Mouse (Mus musculus) intestine, postnatal 0 days (tissue): ENCODE results near the gene Aplp1. TPM values are rescaled to one million over a fixed set of nuclear protein-coding genes. Genes with fewer than 3 reads are reported as not detected.

Experiments
- ATAC-seq: fragments of 200-750 bp; cut with Nextera tagmentation; 2 replicates; pipeline ENCODE4 v1.8.0; 2017; ENCODE audit warnings: mild to moderate bottlenecking, moderate TSS enrichment, moderate library complexity
- H3K27ac ChIP-seq: fragments of 300-500 bp; sonication (generic); 2 replicates; pipeline ENCODE4 v1.5.1; 2014; ENCODE audit warnings: mild to moderate bottlenecking, low read depth, low read length, moderate library complexity
- H3K27me3 ChIP-seq: fragments of 300-500 bp; sonication (generic); replicated peaks from 2 replicates; pipeline ENCODE4 v1.6.1; 2014; ENCODE audit warnings: low read length, mixed read lengths; ENCODE audit not compliant: control insufficient read depth, insufficient read depth
- H3K36me3 ChIP-seq: fragments of 300-500 bp; sonication (generic); 2 replicates; pipeline ENCODE4 v1.6.1; 2014; ENCODE audit warnings: mild to moderate bottlenecking, moderate library complexity; ENCODE audit not compliant: control insufficient read depth, insufficient read depth
- H3K4me1 ChIP-seq: fragments of 300-500 bp; sonication (generic); replicated peaks from 2 replicates; pipeline ENCODE4 v1.6.1; 2014; ENCODE audit warnings: antibody characterized with exemption, low read length, mixed read lengths; ENCODE audit not compliant: control insufficient read depth, insufficient read depth
- H3K4me2 ChIP-seq: fragments of 300-500 bp; sonication (generic); replicated peaks from 2 replicates; pipeline ENCODE4 v1.6.1; 2014; ENCODE audit warnings: low read depth, mild to moderate bottlenecking, moderate library complexity
- H3K4me3 ChIP-seq: fragments of 300-500 bp; sonication (generic); 2 replicates; pipeline ENCODE4 v1.5.1; 2014; ENCODE audit warnings: low read depth, low read length
- H3K9ac ChIP-seq: fragments of 300-500 bp; sonication (generic); 2 replicates; pipeline ENCODE4 v1.6.1; 2014; ENCODE audit warnings: mild to moderate bottlenecking, low read depth, low read length
- H3K9me3 ChIP-seq: fragments of 300-500 bp; sonication (generic); 2 replicates; pipeline ENCODE4 v1.6.1; 2016; ENCODE audit warnings: mixed run types; ENCODE audit not compliant: control insufficient read depth
- CTCF ChIP-seq: sonication (generic); IDR thresholded peaks from 2 replicates; pipeline ENCODE4 v1.5.1; 2016; ENCODE audit warnings: low read depth, mild to moderate bottlenecking, control low read depth, antibody characterized with exemption, moderate library complexity
- WGBS: fragments of 180-500 bp; shearing (Covaris S2); extraction: QIAGEN DNeasy Blood & Tissue Kit; methylation state at CpG from one replicate; pipeline ENCODE4 v1.1.7; 2014; 5-methylcytosine and 5-hydroxymethylcytosine counted together
- polyA plus RNA-seq: library from polyadenylated mRNA; unstranded; fragments of >200 nt; fragmentation: Nextera tagmentation; extraction: Ambion mirVana; gene quantifications from 2 replicates; pipeline ENCODE4 v1.2.1, GENCODE M21; 2015

Aplp1 gene
- polyA plus RNA-seq, 1 experiment from 2014 or later, result 30.1 TPM

DNA sequence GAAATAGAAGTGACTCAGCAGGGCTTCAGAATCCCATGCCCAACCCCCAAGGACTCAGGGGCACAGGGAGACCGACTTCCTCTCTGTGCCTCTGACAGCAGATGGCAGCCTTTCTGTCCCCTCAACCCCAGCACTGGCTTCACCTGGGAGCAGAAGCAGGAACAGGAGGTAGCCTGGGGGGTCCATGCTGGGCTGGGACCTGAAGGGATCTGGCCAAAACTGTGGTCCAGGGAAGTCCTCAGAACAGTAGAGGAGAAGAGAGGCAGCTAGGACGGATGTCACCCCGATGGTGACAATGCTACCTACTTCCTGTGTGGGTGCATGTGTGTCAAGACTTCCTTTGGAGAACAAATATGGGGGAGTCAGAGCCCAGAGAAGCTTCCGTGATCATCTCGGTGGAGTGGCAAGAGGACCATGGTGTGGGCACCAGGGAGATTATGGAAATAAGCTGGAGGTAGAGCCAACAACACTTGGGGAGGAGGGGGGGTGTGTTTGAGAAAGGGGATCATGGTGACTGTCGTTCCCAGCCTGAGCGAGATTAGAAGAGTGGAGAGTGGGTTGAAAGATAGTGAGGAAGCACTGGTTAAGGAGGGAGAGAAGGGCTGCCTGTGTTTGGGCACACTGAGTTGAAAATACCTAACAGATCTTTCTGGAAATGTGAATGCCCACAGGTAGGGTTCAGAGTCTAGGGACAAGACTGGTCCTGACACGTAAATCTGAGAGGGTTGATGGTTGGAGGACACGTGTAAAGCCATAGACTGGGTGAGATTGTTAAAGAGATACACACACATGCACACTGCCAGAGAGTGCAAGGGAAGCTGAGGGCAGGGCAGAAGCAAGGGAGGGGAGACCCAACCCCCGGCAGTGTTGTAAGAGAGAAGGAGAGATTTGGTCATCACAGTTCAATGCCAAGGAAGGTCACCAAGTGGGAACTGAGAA, 25.5 kb downstream of the Aplp1 start, which contains the start of gene Hcst:
Gene Hcst, minus strand, starts transcription at position 294 of the 939 bp plus-strand sequence.
- Histone ChIP-seq H3K27me3 (no peaks in the 10 kb centered on the region), H3K9ac (no peak within 1 kb of the TSS), H3K9me3 (no peaks in the 10 kb centered on the region), H3K4me3 (no peak within 1 kb of the TSS), H3K36me3 (peaks cover 6% of the 10 kb centered on the region; the same call in 1 of the 2 replicates), H3K4me2 (no peak within 1 kb of the TSS), H3K4me1 (peaks cover 5% of the 10 kb centered on the region; the same call in 1 of the 2 replicates), H3K27ac (no peak within 1 kb of the TSS)
- TF ChIP-seq CTCF, result 0 out of 2 replicates have a peak, but pooled peaks have one; percentile 8
- no peak for ATAC-seq
- WGBS, result 60% methylated on average over 10 of the region's 10 CpGs

DNA sequence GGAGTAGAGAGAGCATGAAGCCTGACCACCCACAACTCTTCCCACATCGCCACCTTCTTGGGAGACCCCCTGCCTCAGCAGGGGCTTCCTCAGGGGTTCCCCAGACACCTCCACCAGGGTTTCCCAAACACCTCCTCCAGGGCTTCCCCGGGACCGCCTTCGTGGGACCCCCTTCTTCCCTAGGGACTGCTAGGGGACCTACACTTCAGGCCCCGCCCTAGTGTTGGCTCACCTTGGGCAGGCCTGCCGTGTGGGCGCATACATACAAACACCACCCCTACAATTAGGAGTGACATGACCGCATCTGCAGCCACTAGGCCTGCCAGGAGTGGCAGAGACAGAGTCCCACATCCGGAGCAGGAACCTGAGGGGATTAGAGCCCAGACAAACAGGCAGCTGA, 27.5 kb downstream of the Aplp1 start:
- Histone ChIP-seq H3K4me2 (no peak overlapping the region), H3K36me3 (no peaks in the 10 kb centered on the region), H3K9me3 (no peaks in the 10 kb centered on the region), H3K27me3 (no peaks in the 10 kb centered on the region), H3K9ac (no peak overlapping the region), H3K4me1 (peaks cover 3% of the 10 kb centered on the region; the same call in 1 of the 2 replicates), H3K27ac (no peak overlapping the region), H3K4me3 (no peak overlapping the region)
- no peak for ATAC-seq
- TF ChIP-seq CTCF, result no peak
- WGBS, result 66% methylated on average over 9 of the region's 9 CpGs

DNA sequence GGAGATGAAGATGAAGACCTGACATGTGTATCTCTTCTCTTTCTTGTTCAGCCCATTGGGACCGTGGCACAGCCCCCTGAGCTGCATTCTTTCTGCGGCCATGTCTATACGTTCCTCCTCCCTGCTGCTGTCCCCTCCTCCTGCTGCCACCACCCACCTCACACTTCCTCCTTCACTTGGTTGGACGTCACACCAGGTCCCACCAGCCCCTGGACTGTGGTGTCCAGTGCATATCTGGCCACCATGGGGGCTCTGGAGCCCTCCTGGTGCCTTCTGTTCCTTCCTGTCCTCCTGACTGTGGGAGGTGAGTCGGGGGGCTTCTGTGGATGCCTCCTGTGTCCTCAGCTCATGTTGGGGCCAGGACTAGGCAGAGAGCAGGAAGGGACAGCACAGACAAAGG, 31.7 kb downstream of the Aplp1 start, which contains the start of gene Tyrobp:
Gene Tyrobp, plus strand, starts transcription at position 165 of the 400 bp plus-strand sequence.
- ATAC-seq, result no peak
- TF ChIP-seq CTCF, result no peak
- WGBS, result 58% methylated on average over 5 of the region's 5 CpGs
- Histone ChIP-seq H3K4me3 (no peak within 1 kb of the TSS), H3K9me3 (no peaks in the 10 kb centered on the region), H3K4me2 (no peak within 1 kb of the TSS), H3K27ac (no peak within 1 kb of the TSS), H3K36me3 (no peaks in the 10 kb centered on the region), H3K4me1 (no peaks in the 10 kb centered on the region), H3K27me3 (no peaks in the 10 kb centered on the region), H3K9ac (no peak within 1 kb of the TSS)

DNA sequence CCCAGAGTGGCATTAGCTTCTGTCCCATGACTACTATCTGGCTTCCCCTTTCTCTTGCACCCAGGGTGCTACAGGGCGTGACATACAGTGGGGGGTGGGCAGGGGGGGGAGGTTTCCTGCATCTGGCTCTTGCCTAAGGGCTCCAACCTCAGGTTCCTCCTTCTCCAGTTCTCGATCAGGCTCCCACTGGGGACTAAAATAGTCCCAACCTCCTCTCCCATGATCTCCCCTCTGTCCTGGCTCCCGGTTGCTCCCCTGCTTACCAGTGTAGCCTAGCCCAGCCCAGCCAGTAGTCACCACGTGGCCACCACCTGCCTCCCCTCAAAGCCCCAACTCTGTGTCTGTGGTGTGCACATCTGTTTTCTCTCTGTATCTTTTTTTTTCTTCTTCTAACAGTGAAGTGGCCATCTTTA, 32.6 kb downstream of the Aplp1 start:
- Histone ChIP-seq H3K4me3 (no peak overlapping the region), H3K4me2 (no peak overlapping the region), H3K36me3 (no peaks in the 10 kb centered on the region), H3K4me1 (no peaks in the 10 kb centered on the region), H3K27ac (no peak overlapping the region), H3K9ac (no peak overlapping the region), H3K27me3 (no peaks in the 10 kb centered on the region), H3K9me3 (no peaks in the 10 kb centered on the region)
- ATAC-seq, result no peak
- no peak for TF ChIP-seq CTCF
- WGBS, result 58% methylated on average over 4 of the region's 4 CpGs

DNA sequence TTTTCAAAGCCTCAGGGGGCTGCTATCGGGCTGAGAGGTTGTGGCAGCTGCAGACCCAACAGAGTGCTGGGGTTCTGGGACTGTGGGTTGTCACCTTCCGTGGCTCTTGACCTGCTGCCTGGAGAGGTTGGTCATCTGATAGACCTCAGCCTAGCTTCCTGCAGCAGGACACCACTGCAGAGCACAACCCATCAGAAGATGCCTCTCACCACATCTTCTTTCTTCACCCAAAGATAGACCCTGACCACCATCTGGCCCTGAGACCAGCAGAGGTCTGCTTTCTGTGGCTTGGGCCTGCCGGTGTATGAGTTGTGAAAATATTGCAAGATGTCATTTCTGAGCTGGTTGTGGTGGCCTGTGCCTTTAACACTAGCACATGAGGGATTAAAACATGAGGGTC, 34.3 kb downstream of the Aplp1 start:
- 83% methylated on average over 3 of the region's 3 CpGs for WGBS
- H3K27me3 ChIP-seq, result no peaks in the 10 kb centered on the region

DNA sequence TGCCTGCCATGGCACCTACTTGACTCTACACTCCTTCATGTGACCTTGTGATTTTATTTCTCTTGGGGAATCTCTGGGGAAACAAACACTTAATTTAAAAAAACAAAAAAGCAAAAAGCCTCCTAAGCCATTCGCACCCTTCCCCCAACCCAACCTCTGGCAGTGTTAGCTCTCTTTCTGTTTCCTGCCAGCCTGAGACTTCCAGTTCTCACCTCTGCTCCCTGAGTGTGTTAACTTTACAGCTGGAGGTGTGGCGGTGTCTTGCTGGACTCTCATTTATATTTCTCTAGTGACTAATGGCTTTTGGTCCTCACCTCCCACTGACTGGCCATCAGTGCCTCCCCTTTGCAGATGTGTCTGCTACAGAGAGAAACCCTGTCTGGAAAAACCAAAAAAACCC, 35.5 kb downstream of the Aplp1 start:
- Histone ChIP-seq H3K4me1 (no peaks in the 10 kb centered on the region), H3K9ac (no peak overlapping the region), H3K27me3 (no peaks in the 10 kb centered on the region), H3K36me3 (no peaks in the 10 kb centered on the region), H3K4me3 (no peak overlapping the region), H3K9me3 (no peaks in the 10 kb centered on the region), H3K27ac (no peak overlapping the region), H3K4me2 (no peak overlapping the region)
- no peak for TF ChIP-seq CTCF
- ATAC-seq, result no peak
- WGBS, result 37% methylated on average over 2 of the region's 2 CpGs

More for the DNA sequence above, 34.3 kb downstream of the Aplp1 start:
- ATAC-seq, result no peak
- Histone ChIP-seq H3K4me1 (no peaks in the 10 kb centered on the region), H3K9me3 (no peaks in the 10 kb centered on the region), H3K27ac (no peak overlapping the region), H3K9ac (no peak overlapping the region), H3K4me3 (no peak overlapping the region), H3K4me2 (no peak overlapping the region), H3K36me3 (no peaks in the 10 kb centered on the region)
- no peak for TF ChIP-seq CTCF
